Mouse (Mus musculus) liver, embryonic 14.5 days (tissue): ENCODE results near the gene Stambpl1. TPM values are rescaled to one million over a fixed set of nuclear protein-coding genes. Genes with fewer than 3 reads are reported as not detected.

ENCODE experiments used
- ATAC-seq: fragments of 200-750 bp; cut with Nextera tagmentation; 2 replicates; pipeline ENCODE4 v1.8.0; 2017; ENCODE audit warnings: moderate number of reproducible peaks, mild to moderate bottlenecking, moderate library complexity; ENCODE audit not compliant: insufficient read depth
- DNase-seq, 3 experiments: peaks; one replicate each; pipeline ENCODE4 v3.0.0-alpha.2; 2012 to 2013; ENCODE audit warnings: low read depth in 3 of 3, low spot score in 3 of 3
- H3K27ac ChIP-seq: fragments of 300-500 bp; sonication (generic); 2 replicates; pipeline ENCODE4 v1.5.1; 2014; ENCODE audit warnings: moderate library complexity, mild to moderate bottlenecking, control low read depth, inconsistent platforms
- H3K27me3 ChIP-seq: fragments of 300-500 bp; sonication (generic); 2 replicates; pipeline ENCODE4 v1.6.1; 2014; ENCODE audit warnings: mild to moderate bottlenecking, low read length, moderate library complexity; ENCODE audit not compliant: control insufficient read depth, insufficient read depth
- H3K36me3 ChIP-seq: fragments of 300-500 bp; sonication (generic); replicated peaks from 2 replicates; pipeline ENCODE4 v1.6.1; 2014; ENCODE audit warnings: low read depth; ENCODE audit not compliant: control insufficient read depth, insufficient read depth
- H3K4me1 ChIP-seq, 2 experiments: fragments of 200-500 bp in 1 of 2; fragments of 300-500 bp in 1 of 2; sonication (generic) in 1 of 2; replicated peaks; 2 replicates each; pipeline ENCODE4 v1.6.1; 2012 to 2014; ENCODE audit warnings: antibody characterized with exemption in 1 of 2, inconsistent platforms in 1 of 2, low read length in 1 of 2; ENCODE audit not compliant: control insufficient read depth in 2 of 2, insufficient read depth in 2 of 2
- H3K4me2 ChIP-seq: fragments of 300-500 bp; sonication (generic); 2 replicates; pipeline ENCODE4 v1.6.1; 2014; ENCODE audit warnings: low read depth, mild to moderate bottlenecking, control low read depth, moderate library complexity
- H3K4me3 ChIP-seq, 2 experiments: fragments of 200-500 bp in 1 of 2; fragments of 300-500 bp in 1 of 2; sonication (generic) in 1 of 2; 2 replicates each; pipeline ENCODE4 v1.5.1; 2012 to 2014; ENCODE audit warnings: low read depth in 2 of 2, low read length in 2 of 2, mild to moderate bottlenecking in 2 of 2, control low read depth in 1 of 2, inconsistent platforms in 1 of 2, moderate library complexity in 1 of 2; ENCODE audit not compliant: insufficient read depth in 1 of 2
- H3K9ac ChIP-seq: fragments of 300-500 bp; sonication (generic); replicated peaks from 2 replicates; pipeline ENCODE4 v1.6.1; 2014; ENCODE audit warnings: mild to moderate bottlenecking, control low read depth, moderate library complexity
- H3K9me3 ChIP-seq: fragments of 300-500 bp; sonication (generic); 2 replicates; pipeline ENCODE4 v1.6.1; 2016; ENCODE audit warnings: low read length, mixed read lengths; ENCODE audit not compliant: control insufficient read depth
- CTCF ChIP-seq: IDR thresholded peaks from 2 replicates; pipeline ENCODE4 v1.5.1; 2016; ENCODE audit warnings: antibody characterized with exemption, low read depth, control low read depth
- EP300 ChIP-seq: IDR thresholded peaks from 2 replicates; pipeline ENCODE4 v1.6.1; 2016; ENCODE audit warnings: antibody characterized with exemption, low read depth
- WGBS: fragments of 180-500 bp; shearing (Covaris S2); extraction: QIAGEN DNeasy Blood & Tissue Kit; methylation state at CpG from one replicate; pipeline ENCODE4 v1.1.7; 2014; ENCODE audit not compliant: insufficient replicate concordance; 5-methylcytosine and 5-hydroxymethylcytosine counted together
- polyA plus RNA-seq, 2 experiments: library from polyadenylated mRNA; depleted of rRNA in 1 of 2; stranded (reverse) in 1 of 2; unstranded in 1 of 2; fragments of >200 nt; fragmentation: Nextera tagmentation in 1 of 2; extraction: Ambion mirVana in 1 of 2; gene quantifications; 2 replicates each; pipeline versions ENCODE4 v1.2.1 to v1.2.3; 2012 to 2014

Gene Stambpl1
- polyA plus RNA-seq, 2 experiments = 1.8 to 2.4 TPM

DNA sequence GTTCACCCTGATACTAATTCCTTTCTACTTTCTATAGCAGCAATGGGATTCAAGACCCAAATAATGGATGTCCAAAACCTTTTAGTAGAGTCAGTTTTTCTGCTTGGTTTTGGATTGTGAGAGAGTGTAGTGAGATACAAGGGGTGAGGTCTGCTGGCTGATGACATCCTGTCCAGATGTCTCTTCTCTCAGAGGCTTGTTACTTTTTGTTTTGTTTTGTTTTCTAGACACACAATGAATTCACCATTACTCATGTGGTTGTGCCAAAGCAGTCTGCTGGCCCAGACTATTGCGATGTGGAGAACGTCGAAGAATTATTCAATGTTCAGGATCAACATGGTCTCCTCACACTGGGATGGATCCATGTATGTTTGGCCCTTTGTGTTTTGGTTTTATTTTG is 44.0 kb downstream of the Stambpl1 start:
- TF ChIP-seq EP300 (no peak), CTCF (no peak)
- no peak for ATAC-seq
- Histone ChIP-seq H3K4me1 (no peaks in the 10 kb centered on the region), H3K4me3 (no peak overlapping the region), H3K27ac (no peak overlapping the region), H3K36me3 (no peaks in the 10 kb centered on the region), H3K9ac (no peak overlapping the region), H3K4me2 (no peak overlapping the region), H3K9me3 (no peaks in the 10 kb centered on the region), H3K27me3 (no peaks in the 10 kb centered on the region)
- WGBS = 81% methylated on average over 3 of the region's 3 CpGs
- no peak for DNase-seq

DNA sequence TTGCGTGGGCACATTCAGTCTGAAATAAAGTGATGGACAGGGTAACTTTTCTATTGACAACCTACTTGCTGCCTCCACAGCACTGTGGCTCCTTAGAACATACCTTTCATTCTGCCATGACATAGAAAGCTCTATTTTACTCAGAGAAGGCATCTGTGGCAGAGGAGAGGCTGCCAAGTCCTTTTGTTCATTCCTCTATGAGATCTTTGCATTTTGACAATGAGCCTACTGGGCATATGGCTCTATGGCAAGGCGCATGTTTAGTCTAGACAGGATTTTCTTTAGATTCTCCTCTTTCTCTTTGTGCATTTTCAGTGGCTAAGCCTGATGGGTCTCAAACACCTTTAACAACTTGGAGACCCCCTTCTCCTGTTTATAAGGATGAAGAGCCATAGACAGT is 45.7 kb downstream of the Stambpl1 start:
- Histone ChIP-seq H3K27me3 (no peaks in the 10 kb centered on the region), H3K27ac (no peak overlapping the region), H3K4me3 (no peak overlapping the region), H3K4me1 (no peaks in the 10 kb centered on the region), H3K36me3 (no peaks in the 10 kb centered on the region), H3K9me3 (no peaks in the 10 kb centered on the region), H3K4me2 (no peak overlapping the region), H3K9ac (no peak overlapping the region)
- ATAC-seq (no peak), DNase-seq (no peak)
- 75% methylated on average over 2 of the region's 2 CpGs for WGBS
- TF ChIP-seq CTCF = no peak
- no peak for TF ChIP-seq EP300

DNA sequence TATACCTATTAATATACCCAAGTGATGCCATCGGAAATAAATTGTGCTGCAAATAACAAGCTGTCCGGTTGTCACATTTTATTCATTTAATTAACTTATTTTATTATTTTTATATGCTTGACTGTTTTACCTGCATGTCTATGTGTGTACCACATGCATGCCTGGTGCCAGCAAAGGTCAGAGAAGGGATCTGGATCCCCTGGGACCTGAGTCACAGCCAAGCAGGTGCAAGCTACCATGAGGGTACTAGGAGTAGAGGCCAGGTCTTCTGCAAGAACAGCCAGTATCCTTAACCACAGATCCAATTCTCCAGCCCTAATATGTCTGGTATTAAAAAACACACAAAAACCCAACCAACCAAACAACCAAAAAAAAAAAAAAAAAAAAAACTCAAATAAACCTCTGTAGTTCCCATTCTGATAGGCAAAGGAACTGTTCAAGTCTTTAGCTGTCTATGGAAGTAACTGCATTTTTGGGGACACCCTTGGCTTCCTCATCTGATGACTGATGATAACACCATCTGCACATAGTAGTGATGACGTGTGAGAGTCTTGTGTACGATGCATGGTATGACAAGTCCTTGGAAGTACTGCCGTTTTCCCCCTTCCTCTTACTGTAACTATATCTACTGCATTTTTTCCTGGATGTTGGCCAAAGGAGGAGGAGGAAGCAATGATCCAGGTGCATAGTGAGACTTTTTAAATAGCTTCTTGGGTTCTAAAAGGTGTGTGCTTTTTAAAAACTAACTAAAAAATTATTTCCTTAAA is 48.4 kb downstream of the Stambpl1 start:
- no peak for ATAC-seq

DNA sequence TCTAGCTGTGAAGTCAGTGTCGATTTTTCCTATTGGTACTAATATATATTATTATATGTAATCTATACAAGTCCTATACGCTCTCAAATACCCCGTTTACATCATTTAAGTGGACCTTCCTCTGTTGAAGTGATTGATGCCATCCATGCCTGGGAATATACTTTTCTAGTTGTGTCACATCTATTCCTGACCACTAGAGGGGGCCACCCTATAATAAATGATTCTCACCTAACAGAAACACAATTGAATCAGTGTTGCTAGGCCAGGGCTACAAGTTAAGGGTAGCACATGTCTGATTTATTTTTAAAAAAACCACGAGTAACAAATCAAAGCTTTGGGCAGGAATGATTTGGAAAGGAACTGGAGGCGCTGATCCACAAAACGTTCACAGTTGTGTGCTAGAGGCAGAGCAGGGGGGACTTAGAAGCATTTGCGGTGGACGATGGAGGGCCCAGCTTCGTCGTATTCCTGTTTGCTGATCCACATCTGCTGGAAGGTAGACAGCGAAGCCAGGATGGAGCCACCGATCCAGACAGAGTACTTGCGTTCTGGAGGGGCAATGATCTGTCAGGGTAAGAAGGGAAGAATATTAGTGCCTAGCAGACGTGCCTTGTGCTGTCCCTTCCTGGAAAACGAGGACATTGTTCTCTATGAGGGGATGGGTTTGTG is 49.4 kb downstream of the Stambpl1 start:
- Histone ChIP-seq H3K9me3 (no peaks in the 10 kb centered on the region), H3K27ac (no peak overlapping the region), H3K9ac (no peak overlapping the region), H3K4me3 (no peak overlapping the region), H3K4me1 (no peaks in the 10 kb centered on the region), H3K36me3 (no peaks in the 10 kb centered on the region), H3K27me3 (no peaks in the 10 kb centered on the region), H3K4me2 (no peak overlapping the region)
- TF ChIP-seq CTCF = peak; percentile 38; the same call in 1 of the 2 replicates
- no peak for TF ChIP-seq EP300
- WGBS = 57% methylated on average over 15 of the region's 15 CpGs
- no peak for DNase-seq
- ATAC-seq = no peak

More for the DNA sequence above, 48.4 kb downstream of the Stambpl1 start:
- WGBS = 76% methylated on average over 5 of the region's 5 CpGs
- H3K4me2 ChIP-seq = no peak overlapping the region
- H3K9me3 ChIP-seq = no peaks in the 10 kb centered on the region
- no peaks in the 10 kb centered on the region for H3K36me3 ChIP-seq
- H3K27me3 ChIP-seq = no peaks in the 10 kb centered on the region
- DNase-seq = no peak
- no peak overlapping the region for H3K4me3 ChIP-seq
- H3K9ac ChIP-seq = no peak overlapping the region
- no peaks in the 10 kb centered on the region for H3K4me1 ChIP-seq
- TF ChIP-seq CTCF (no peak), EP300 (no peak)
- H3K27ac ChIP-seq = no peak overlapping the region

DNA sequence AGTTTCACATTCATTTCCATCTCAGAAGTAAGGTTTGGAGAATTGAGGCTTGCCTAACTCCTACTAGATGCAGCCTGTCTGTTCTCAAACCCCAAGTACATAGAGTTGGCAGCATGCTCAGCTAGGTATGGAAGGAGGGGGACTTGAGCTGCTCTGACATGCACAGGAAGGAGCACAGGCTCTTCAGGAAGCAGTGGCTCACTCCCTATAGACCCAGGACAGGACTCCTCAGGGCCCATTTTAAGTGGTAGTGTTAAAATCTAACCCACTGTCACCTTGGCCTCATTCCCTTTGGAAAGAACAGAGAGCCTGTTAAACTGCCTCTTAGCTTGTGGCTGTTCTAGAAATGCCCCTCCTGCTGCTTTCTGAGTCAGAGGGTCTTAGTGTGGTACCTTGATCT is 50.9 kb downstream of the Stambpl1 start:
- Histone ChIP-seq H3K9me3 (no peaks in the 10 kb centered on the region), H3K27me3 (no peaks in the 10 kb centered on the region), H3K36me3 (no peaks in the 10 kb centered on the region), H3K27ac (no peak overlapping the region), H3K9ac (no peak overlapping the region), H3K4me2 (no peak overlapping the region), H3K4me3 (no peak overlapping the region), H3K4me1 (no peaks in the 10 kb centered on the region)
- DNase-seq = no peak
- ATAC-seq = no peak
- TF ChIP-seq CTCF (no peak), EP300 (no peak)
